Mouse (Mus musculus) stomach, adult 2 months (tissue): Measurements from ENCODE around the gene Lrrn4cl. TPM values are rescaled to one million over a fixed set of nuclear protein-coding genes. Genes with fewer than 3 reads are reported as not detected.

Experiments used
- polyA plus RNA-seq: library from polyadenylated mRNA; depleted of rRNA; stranded (reverse); fragments of >200 nt; gene quantifications from 2 replicates; pipeline ENCODE4 v1.2.3, GENCODE M21; 2012; rRNA removed

Gene Lrrn4cl
- polyA plus RNA-seq, result 1.0 and 1.1 TPM in 2 replicates

GRCm38 (mm10) chr19:8850402-8850901, at the start of gene Lrrn4cl:
Gene Lrrn4cl, plus strand, starts transcription at chr19:8850768.

DNA sequence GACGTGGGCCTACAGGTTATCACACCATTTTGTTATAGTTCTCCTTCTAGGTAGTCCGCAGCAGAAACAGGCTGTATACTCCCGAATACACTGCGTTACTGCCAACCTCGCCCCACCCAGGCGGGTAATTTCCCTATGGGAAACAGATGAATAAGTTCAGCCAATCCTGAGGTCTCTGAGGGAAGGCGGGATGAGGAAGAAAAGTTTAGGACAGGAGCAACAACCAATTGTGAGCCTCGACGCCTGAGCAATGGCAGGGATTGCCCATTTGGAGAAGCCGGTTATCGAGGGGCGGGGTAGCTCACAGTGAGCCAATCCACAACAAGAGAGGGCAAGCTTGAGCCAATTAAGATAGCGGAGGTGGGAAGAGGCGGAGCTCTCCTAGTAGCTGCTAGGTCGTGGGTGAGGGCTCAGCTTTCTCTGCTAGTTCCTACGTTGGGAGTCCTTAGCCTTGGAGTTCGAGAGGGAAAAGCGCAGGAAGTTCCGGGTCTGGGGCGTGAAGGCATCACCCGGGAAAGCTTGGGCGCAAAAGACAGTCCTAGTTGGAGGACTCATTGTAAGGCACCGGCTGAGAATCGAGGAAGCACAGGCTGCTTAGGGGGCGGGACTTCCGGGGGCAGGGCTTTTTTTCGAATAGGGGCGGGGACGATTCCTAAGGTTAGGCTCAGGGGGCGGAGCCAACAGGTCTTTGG, 48.3 kb upstream of the Lrrn4cl start, which contains the start of gene Zbtb3:
Gene Zbtb3, plus strand, starts transcription at position 426 of the 692 bp plus-strand sequence.

GRCm38 (mm10) chr19:8818801-8819595, 31.6 kb upstream of the Lrrn4cl start, which contains the start of gene Ttc9c:
Gene Ttc9c, minus strand, starts transcription at chr19:8819333.

DNA sequence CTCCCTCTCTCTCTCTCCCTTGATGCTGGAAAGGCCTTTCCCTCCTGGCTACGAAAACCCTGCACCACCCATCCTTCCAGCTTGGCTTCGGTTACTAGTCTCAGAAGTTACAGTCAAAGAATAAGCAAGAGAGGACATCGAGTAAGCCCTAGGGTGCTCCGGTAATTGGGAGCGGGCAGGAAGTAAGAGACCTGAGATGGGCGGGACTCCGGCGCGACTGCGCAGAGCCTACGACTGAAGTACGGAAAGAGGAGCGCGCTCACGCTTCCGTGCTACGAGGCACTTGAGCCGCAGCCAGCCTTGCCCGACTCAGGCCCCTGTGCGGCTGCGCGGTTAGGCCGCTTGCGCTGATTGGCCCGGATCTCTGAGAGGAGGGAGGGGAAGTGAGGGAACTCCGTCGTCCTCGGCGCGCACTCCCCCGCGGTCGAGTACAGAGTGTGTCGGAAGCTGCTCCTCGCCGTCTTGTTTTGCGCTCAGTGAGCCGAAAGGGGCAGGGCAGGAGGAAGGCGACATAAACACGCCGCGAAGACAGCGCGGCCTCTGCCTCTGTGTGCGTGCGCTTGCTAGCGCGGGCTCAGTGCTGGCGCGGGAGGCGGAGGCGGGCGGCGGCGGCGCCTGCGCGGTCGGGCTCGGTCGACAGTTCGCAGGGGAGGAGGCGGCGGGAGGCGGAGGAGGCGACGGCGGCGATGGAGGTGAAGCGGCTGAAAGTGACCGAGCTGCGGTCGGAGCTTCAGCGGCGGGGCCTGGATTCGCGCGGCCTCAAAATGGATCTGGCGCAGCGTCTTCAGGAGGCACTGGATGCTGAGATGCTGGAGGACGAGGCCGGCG, 30.8 kb upstream of the Lrrn4cl start, which contains the start of gene Hnrnpul2:
Gene Hnrnpul2, plus strand, starts transcription at position 415 of the 828 bp plus-strand sequence.

GRCm38 (mm10) chr19:8829660-8830059, 20.9 kb upstream of the Lrrn4cl start, which contains the start of gene AC129217.1:
Gene AC129217.1, plus strand, starts transcription at chr19:8829773.

GRCm38 (mm10) chr19:8837251-8837791, 13.2 kb upstream of the Lrrn4cl start, which contains the start of gene Bscl2:
Gene Bscl2, plus strand, starts transcription at chr19:8837467.

DNA sequence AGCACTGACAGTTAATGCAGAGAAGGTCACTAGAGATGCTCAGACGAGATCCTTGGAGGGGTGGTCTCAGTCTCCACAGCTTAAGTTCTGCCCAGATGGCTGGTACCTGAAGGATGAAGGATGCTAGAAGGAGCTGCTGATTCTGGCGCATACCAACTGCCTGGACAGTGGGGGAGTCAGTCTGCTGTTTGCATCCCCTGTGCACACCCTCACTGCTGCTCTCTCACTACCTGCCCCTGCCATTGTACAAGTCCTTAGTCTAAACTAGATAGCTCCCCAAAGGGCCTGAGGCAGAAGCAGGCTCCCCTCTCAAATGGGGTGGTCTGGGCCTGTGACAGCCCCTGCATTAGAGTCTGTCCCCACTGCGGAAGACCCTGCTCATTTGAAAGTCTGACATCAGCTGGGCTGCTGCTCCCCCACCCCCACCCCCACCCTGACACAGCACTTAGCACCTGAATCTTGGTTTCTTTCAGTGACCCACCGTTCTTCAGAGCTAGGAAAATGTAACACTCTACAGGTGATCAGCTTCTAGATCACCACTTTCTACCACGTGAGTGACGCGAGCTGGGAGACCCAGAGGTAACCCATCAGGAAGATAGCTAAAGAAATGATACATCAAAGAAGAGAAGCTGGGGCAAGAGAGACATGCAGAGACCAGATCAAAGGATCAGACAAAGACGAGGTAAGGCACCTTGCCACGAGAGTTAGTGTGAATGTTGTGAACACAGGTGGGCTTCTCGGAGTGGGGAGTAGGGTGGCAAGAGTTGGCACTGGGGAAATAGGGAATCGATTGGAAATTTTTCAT, 11.3 kb upstream of the Lrrn4cl start, which contains the start of gene Gng3:
Gene Gng3, minus strand, starts transcription at position 92 of the 805 bp plus-strand sequence.

DNA sequence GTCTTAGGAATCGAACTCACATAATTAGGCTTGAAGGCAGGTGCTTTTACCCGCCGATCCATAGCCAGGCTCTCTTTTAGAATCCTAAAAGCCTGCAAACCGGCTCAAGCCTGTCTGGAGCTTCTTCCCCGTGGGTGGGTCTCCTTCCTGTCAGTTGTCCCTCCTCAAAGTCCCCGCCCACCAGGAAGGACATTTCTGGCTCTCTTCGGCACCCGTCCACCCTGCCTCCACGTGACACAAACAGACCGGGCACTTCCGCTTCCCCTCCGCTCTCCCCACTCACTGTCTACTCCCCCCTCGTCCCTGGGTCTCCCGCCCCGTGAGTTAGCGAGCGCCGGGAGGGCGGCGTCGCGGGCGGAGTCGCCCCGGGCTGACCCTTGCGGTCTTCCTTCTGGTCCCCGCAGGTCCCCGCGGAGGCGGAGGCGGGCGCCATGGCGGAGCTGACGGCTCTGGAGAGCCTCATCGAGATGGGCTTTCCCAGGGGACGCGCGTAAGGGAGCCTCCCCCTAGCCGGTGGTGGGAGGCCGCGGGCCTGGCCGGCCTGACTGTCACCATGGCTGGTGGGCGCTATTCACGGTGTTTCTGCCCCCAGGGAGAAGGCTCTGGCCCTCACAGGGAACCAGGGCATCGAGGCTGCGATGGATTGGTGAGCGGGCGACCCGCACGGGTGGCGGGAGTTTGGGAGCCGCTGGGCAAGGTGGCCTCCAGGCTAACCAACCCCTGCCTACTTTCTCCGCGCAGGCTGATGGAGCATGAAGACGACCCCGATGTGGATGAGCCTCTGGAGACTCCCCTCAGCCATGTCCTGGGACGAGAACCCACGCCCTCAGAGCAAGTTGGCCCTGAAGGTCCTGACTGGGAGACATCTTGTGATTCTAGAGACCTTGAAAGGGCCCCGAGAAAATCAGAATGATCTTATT, 21.0 kb downstream of the Lrrn4cl start, which contains the start of gene Ubxn1:
Gene Ubxn1, plus strand, starts transcription at position 230 of the 920 bp plus-strand sequence.

DNA sequence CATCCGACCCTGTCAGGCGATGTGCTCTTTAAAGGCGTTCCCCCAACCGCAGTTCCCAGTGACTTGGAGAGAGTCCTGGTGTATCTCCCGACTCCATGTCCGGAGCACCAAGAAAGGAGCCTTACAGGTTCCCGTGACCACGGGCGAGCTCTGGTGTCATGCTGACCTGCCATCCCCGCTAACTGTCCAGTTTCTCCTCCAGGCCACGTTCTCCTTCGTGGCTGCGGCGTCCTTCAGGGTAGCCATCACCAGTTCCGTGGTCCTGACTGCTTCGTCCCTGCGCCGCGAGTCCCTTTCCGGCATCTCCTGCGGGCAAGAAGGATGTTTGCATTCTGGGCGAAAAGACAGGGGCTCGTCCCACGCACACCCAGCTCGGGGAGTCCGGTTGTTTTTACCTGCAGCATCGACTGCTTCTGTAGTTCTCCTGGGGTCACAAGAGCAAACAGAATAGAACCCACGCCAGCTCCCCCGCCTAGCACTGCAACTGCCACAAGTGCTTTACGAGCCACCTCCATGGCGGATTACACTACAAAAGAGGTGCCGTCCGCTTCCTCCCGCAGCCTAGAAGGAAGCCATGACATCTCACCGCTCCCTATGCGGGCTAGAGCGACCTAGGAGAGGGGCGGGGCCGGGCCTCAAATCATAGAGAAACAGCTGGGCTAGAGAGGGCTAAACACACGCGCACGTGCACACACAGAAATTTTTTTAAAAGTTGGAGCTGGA, 29.9 kb downstream of the Lrrn4cl start, which contains the start of gene Uqcc3:
Gene Uqcc3, minus strand, starts transcription at position 613 of the 723 bp plus-strand sequence.

DNA sequence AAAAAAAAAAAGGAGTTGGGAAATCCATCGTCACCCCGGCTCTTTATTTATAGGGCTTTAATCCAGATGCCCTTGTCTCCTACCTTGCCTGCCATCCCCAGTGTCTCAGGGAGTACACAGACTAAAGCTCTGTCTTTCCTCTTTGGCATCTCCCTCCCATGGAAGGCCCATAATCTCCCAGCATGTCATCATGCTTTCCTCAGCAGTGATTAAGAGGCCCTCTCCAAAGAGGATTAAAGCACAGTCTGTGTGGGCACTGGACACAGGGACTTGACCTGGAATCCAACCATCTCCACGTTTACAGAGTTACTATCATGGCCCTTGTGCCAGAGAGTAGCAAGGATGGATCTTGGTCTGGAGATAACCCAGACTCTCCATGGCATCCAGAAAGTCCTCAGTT, 33.0 kb downstream of the Lrrn4cl start, which contains the start of the genes Lbhd1 and Gm49403:
Gene Lbhd1, plus strand, starts transcription at position 117 of the 400 bp plus-strand sequence.
Gene Gm49403, plus strand, starts transcription at position 315 of the 400 bp plus-strand sequence.

DNA sequence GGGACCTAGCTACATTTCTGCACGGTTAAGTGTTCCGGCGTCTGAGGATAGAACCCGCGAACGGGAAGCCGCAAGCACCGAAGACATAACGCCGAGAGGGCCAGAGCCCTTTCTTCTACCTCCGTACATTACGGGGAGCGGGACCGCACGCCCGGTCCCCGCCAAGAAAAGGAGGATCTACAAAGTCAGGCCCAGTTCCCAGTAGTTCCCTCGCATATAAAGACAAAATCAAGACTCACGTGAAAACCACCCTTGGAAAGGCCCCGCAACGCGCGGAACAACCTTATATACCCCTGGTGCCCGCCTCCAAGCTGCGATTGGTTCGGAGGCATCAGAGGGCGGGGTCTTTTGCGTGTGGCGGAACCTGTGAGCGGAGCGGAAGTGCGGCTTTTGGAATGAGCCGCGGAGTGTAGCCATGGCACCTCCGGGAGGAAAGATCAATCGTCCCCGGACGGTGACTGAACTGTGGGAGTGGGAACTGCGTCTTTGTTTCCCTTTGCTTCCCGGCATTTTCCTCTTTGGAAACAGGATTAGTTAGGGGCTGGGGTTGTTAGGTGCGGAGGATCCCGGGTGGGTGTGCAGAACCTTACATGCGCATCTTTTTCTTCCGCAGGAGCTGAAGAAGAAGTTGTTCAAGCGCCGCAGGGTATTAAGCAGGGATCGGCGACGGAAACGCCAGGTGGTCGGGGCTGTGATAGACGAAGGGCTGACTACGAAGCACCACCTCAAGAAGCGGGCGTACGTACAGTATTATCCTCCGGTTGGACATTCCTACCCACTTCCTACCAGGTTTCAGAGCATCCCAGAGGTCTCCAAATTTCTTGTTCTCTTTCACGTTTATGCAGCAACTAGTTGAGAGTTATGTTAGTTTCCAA, 38.2 kb downstream of the Lrrn4cl start, which contains the start of the genes 1810009A15Rik and Gm49416:
Gene 1810009A15Rik, plus strand, starts transcription at position 343 of the 875 bp plus-strand sequence.
Gene Gm49416, plus strand, starts transcription at position 416 of the 875 bp plus-strand sequence.

DNA sequence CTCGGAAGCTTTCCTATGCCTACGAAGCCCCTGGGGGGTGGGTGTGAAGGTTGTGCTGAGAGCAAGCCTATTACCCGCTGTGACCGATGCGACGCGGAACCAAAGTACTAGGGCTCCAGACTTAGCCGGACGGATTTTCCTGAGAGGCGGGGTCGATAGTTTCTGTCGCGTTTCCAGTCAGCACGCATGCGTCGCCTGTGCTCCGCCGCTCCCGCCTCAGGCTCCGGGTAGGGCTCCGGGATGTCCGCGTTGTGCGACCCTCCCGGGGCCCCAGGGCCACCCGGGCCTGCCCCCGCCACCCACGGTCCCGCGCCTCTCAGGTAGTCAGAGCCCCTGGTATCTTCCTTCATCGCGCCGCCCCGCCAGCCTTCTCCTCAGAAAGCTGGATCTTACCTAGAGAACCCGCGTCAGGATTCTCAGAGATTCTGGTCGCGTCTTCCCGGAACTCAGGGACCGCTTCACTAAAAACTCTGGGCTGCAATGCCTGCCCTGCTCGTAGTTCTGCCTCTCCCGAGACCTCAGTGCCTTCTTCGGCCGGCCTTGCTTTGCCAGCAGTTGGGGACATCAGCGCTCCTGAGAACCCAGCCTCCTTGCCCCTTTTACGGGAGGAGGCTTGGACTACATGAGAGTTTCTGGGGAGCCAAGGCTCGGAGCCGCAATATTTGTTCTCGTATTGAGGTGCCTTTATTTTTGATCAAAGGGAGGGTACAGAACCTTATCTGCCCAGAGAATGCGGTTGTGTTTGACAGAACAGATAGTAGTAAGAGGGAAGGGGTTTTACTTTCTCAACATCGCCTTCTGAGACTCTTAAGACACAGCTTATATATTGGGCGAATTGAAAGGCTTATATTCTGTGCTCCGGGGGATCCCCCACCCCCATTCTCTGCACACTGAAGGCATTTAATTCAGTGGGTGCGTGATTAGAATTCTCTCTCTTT, 42.5 kb downstream of the Lrrn4cl start, which contains the start of gene Ints5:
Gene Ints5, plus strand, starts transcription at position 177 of the 938 bp plus-strand sequence.

DNA sequence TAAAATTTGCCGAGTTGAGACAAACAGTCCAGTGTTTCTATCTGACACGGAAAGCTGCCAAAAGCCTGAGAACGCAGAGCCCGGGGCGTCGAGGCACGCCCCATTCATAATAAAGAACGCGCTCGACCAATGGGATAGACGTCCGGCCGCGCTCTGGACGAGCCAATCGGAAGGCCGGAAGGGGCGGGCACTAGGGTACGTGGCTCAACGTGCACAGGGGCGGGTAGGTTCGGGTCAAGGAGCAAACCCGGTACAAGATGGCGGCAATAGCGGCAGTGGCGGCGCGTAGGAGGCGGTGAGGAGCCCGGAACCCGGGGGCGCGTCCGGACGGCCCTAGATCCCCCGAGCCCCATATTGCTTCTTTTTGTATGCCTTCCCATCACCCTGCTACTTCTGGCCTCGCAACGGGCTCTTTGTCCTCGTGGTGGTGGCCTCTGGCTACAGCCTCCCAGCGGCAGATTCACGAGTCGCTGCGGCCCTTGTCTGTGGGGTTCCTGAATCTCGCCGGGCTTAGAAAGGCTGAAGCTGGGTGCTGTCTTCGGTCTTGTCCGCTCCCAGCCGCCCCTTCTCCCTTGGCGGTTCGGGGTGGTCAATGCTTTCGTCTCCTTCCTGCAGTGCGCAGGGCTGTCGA, 47.4 kb downstream of the Lrrn4cl start, which contains the start of gene Ganab:
Gene Ganab, plus strand, starts transcription at position 207 of the 631 bp plus-strand sequence.

